Mouse (Mus musculus) olfactory bulb, adult 2 months (tissue): ENCODE measurements at regions not wholly inside any gene's neighbourhood (a gene's known extent, or its start where the extent isn't known, plus 50 kb on each side); places are given as distances from the start of the nearest gene placed in this dataset.

Experiments used
- CTCF ChIP-seq: fragments of 200-500 bp; IDR thresholded peaks from 2 replicates; pipeline ENCODE4 v1.5.1; 2012; ENCODE audit warnings: low read depth, mild to moderate bottlenecking, low read length, moderate library complexity; ENCODE audit not compliant: insufficient read depth
- POLR2A ChIP-seq: fragments of 200-500 bp; IDR thresholded peaks from 2 replicates; pipeline ENCODE4 v1.6.1; 2012; ENCODE audit warnings: mild to moderate bottlenecking, low read depth, low read length, moderate library complexity; ENCODE audit not compliant: insufficient read depth

DNA sequence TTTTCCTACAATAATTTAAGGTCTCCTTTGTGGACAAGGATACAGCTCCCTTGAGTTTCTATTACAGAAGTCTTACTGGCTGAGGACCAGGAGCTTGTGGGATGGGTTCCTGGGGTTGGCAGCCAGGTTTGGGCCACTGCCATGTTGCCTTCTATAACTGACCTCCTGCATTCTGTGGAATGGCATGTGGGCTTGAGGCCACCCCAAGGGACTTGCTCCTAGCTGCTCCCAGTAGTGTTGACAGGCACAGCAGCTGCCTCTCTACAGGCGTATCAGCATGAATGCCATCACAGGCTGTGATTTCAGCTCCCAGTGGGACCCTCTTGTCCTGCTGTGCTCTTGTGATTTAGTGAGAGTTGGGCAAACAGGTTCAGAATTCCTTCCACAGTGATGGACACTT is 63.1 kb upstream of the Fhl2 start:
- TF ChIP-seq POLR2A (no peak), CTCF (no peak)
